Mouse (Mus musculus) cerebellum, adult 11 months (tissue): ENCODE data around the gene Olfr309.
"Not testable (repeated sequence)": the region's sequence is repeated elsewhere in the genome, so short reads cannot be mapped to it uniquely, and the experiment has no call there.

Experiments
- DNase-seq: peaks from one replicate; pipeline ENCODE4 v3.0.0; 2022

The Olfr309 gene

DNA sequence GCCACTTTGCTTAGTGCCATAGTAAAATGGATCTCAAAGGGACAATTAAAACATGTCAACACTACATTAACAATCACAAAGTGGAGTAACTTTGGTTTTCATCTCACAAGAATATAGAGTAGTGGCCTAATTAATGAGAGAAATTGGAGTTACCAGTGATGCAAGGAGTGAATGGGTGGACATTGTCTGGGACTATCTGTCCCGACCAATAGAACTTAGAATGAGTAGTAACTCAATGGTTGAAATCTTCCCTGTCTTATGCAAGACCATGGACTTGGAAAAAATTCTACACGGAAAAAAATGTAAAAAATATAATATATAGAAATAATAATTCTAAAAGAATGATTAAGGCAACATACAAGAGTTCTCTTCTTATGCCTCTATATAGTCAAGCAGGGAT lies at the start of gene Olfr309:
TSS of gene Olfr309 (minus strand) at position 101 of the 400 bp plus-strand sequence.
- DNase-seq, result no peak

DNA sequence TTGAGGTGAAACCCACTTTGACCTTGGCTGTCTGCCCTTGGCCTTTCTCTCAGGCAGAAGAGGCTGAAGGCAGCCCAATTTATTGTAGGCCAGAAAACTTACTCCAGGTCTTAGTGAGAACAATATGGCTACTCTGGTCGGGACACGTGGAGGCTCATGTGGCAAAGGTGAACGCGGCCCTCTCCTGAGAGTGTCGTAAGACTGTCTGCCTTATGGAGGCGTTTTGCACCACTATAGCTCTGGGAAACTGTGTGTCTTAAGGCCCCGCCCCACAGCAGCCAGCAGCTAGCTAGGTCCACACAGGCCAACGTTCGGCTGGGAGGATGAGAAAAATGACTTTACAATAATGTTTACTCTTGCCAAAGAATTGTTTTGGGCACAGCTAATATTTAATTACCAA lies 32.8 kb upstream of the Olfr309 start:
- not testable (repeated sequence) for DNase-seq

DNA sequence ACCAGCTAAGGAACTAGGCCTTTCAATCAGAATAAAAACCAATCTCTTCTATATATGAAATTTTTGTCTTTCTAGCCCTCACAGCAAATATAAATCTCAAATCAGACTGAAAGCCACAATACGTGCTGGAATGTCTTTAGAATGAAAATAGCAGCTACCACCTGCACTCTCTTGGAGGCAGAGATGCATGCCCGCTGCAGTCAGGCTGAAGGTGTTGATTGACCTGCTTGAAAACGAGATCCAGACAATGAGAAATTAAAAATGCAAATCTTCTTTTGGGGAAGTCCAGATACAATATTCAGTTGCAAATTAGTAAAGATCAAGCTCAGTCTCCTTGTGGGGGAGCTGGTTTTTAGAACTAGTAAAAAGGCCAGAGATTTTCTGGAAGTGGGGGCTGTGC lies 30.7 kb upstream of the Olfr309 start:
- DNase-seq, result no peak

DNA sequence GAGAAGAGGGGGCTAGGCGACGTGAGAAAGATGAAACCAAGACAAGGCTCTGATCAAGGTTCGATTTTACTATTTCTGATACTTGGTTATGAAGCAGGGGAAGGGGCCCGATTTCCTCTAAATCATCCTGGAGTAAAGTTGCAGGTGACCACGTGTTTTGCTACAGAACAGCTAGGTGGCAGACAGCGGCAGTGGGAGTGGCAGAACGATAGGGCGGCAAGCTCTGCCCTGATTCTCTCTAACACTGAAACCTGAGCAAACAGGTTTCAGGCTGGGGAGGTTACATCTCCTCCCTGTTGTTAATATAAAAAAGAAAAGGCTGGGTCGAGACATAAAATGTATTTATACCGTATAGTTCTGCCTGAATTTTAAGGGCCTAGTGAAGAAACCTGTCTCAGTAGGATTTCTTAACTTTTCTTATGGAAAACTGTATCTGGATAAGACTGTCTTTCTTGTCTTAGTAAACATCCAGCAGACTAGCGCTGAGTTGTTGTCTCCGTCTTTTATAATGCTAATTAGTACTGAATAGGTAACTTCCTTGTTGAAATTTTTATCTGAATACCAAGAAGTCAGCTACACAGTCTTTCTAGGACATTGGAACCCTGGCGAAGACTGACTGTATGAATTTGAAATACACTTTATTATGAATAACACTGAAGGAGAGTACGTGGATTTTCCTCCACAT lies 29.5 kb upstream of the Olfr309 start:
- no peak for DNase-seq

DNA sequence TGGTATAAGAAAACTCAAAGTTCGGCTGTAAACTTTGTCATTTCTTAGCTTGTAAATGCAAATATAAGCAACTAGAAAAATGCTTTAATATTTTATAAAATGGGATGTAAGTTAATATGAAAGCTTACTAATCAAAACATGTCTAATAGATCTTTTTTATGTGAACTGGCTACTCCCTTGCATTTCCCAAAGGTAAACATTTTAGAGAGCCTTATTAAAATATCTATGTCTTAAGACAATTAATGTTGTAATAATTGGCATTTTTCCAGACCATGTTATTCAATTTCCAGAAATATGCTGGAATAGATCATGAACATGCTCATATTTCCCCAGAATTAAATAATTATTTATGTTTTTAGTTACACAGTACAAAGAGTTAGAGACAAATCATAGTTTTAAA lies 24.0 kb upstream of the Olfr309 start, which contains the start of gene Olfr307:
TSS of gene Olfr307 (minus strand) at position 101 of the 400 bp plus-strand sequence.
- no peak for DNase-seq

DNA sequence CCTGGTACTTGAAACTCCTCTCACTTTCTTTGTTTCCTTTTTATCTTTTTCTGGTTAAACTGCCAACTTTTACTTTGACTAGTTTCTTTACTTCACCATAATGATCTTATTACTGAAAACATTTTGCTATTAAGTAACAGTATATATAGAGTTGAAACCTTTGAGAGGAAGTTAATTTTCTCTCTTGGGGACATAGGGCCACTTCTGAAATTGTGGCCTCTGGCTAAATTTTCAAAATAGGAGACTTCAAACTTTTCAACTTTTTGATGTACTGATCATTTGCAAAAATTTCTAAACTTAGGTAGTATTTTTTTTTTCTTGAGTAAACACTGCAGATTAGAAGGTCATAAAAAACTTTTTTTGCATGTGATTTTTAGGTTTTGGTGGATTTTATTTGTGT lies 12.0 kb upstream of the Olfr309 start, which contains the start of gene Olfr308:
TSS of gene Olfr308 (minus strand) at position 101 of the 400 bp plus-strand sequence.
- no peak for DNase-seq

DNA sequence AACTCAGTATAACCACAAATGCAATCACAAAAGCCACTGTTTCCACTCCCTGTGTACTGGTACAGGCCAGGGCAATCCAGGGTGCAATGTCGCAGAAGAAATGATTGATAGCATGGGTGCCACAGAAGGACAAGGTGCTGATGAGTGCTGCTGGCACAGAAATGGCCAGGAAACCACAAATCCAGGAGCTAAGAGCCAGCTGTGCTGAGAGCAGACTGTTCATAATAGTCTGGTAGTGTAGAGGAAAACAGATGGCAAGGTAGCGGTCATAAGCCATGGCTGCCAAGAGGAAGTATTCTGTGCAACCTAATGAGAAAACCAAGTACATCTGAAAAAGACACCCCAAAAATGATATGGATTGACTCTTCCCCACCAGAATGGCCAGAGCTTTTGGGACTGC lies 7.8 kb upstream of the Olfr309 start:
- no peak for DNase-seq

DNA sequence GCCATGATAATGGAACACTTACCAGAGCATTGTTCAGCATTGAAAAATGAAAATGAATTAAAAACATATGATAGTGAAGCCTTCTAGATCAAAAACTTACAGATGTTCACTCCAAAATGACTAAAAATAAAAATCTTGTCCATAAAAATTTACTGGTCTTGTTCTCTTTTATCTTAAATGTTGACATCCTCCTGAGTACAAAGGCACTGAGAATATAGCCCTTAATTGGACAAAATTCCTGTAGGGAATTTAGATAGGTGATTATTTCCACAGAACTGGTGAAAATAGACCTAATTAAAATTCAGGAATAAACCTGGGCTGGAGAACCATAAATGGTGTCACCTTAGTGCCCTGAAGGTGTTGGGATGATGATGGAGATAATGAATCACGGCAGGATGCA lies 36.4 kb downstream of the Olfr309 start, which contains the start of gene Olfr310:
TSS of gene Olfr310 (minus strand) at position 101 of the 400 bp plus-strand sequence.
- no peak for DNase-seq
